Mouse (Mus musculus) forebrain, embryonic 13.5 days (tissue): Measurements from ENCODE around the gene Usp30. TPM values are rescaled to one million over a fixed set of nuclear protein-coding genes. Genes with fewer than 3 reads are reported as not detected.

Experiments
- ATAC-seq: fragments of 200-750 bp; cut with Nextera tagmentation; 2 replicates; pipeline ENCODE4 v1.8.0; 2017
- H3K27ac ChIP-seq: fragments of 300-500 bp; sonication (generic); 2 replicates; pipeline ENCODE4 v1.5.1; 2015; ENCODE audit warnings: inconsistent platforms, mild to moderate bottlenecking, moderate library complexity
- H3K27me3 ChIP-seq: fragments of 300-500 bp; sonication (generic); 2 replicates; pipeline ENCODE4 v1.6.1; 2015; ENCODE audit warnings: mild to moderate bottlenecking, inconsistent platforms
- H3K36me3 ChIP-seq: fragments of 300-500 bp; sonication (generic); 2 replicates; pipeline ENCODE4 v1.6.1; 2015; ENCODE audit warnings: mild to moderate bottlenecking, inconsistent platforms; ENCODE audit not compliant: poor library complexity, severe bottlenecking
- H3K4me1 ChIP-seq: fragments of 300-500 bp; sonication (generic); 2 replicates; pipeline ENCODE4 v1.6.1; 2015; ENCODE audit warnings: inconsistent platforms
- H3K4me2 ChIP-seq: fragments of 300-500 bp; sonication (generic); 2 replicates; pipeline ENCODE4 v1.6.1; 2015; ENCODE audit warnings: inconsistent platforms, mild to moderate bottlenecking, moderate library complexity
- H3K4me3 ChIP-seq: fragments of 300-500 bp; sonication (generic); 2 replicates; pipeline ENCODE4 v1.5.1; 2015; ENCODE audit warnings: mild to moderate bottlenecking, inconsistent platforms
- H3K9ac ChIP-seq: fragments of 300-500 bp; sonication (generic); 2 replicates; pipeline ENCODE4 v1.6.1; 2015; ENCODE audit warnings: mild to moderate bottlenecking, inconsistent platforms
- H3K9me3 ChIP-seq: fragments of 300-500 bp; sonication (generic); replicated peaks from 2 replicates; pipeline ENCODE4 v1.6.1; 2016; ENCODE audit warnings: inconsistent platforms
- WGBS: fragments of 180-500 bp; shearing (Covaris S2); methylation state at CpG from one replicate; pipeline ENCODE4 v1.1.7; 2015; 5-methylcytosine and 5-hydroxymethylcytosine counted together
- polyA plus RNA-seq: library from polyadenylated mRNA; unstranded; fragments of >200 nt; fragmentation: Nextera tagmentation; extraction: Ambion mirVana; gene quantifications from 2 replicates; pipeline ENCODE4 v1.2.1, GENCODE M21; 2015

Usp30 gene
- 16.2 and 17.7 TPM in 2 replicates for polyA plus RNA-seq

GRCm38 (mm10) chr5:114065161-114065560 lies at the start of gene Usp30:
Gene Usp30, plus strand, starts transcription at chr5:114065461.
- 94% methylated on average over 6 of the region's 6 CpGs for WGBS
- Histone ChIP-seq H3K9ac (no peak within 1 kb of the TSS), H3K4me2 (no peak within 1 kb of the TSS), H3K4me1 (no peaks in the 10 kb centered on the region), H3K36me3 (peaks cover 19% of the 10 kb centered on the region), H3K9me3 (no peaks in the 10 kb centered on the region), H3K27ac (no peak within 1 kb of the TSS), H3K27me3 (no peaks in the 10 kb centered on the region), H3K4me3 (no peak within 1 kb of the TSS)
- no peak for ATAC-seq

GRCm38 (mm10) chr5:114024390-114024789 lies 40.9 kb upstream of the Usp30 start:
- H3K4me2 ChIP-seq = no peak overlapping the region
- 63% methylated on average over 6 of the region's 6 CpGs for WGBS
- 0 out of 2 replicates have a peak, but pooled peaks have one; percentile 16 for ATAC-seq

GRCm38 (mm10) chr5:114024885-114025284 lies 40.4 kb upstream of the Usp30 start:
- no peak overlapping the region for H3K27ac ChIP-seq
- H3K4me1 ChIP-seq = peaks cover 8% of the 10 kb centered on the region; the same call in 1 of the 2 replicates
- ATAC-seq = peak; percentile 30; the same call in 1 of the 2 replicates
- no peaks in the 10 kb centered on the region for H3K9me3 ChIP-seq
- H3K27me3 ChIP-seq = no peaks in the 10 kb centered on the region
- no peak overlapping the region for H3K9ac ChIP-seq
- no peak overlapping the region for H3K4me2 ChIP-seq
- WGBS = 5% methylated on average over 10 of the region's 10 CpGs
- no peak overlapping the region for H3K4me3 ChIP-seq
- H3K36me3 ChIP-seq = peaks cover 11% of the 10 kb centered on the region

More at GRCm38 (mm10) chr5:114024390-114024789, 40.9 kb upstream of the Usp30 start:
- H3K4me3 ChIP-seq = no peak overlapping the region
- peaks cover 6% of the 10 kb centered on the region; the same call in 1 of the 2 replicates for H3K4me1 ChIP-seq
- H3K27me3 ChIP-seq = no peaks in the 10 kb centered on the region
- no peak overlapping the region for H3K9ac ChIP-seq
- no peak overlapping the region for H3K27ac ChIP-seq
- H3K36me3 ChIP-seq = peaks cover 9% of the 10 kb centered on the region
- H3K9me3 ChIP-seq = no peaks in the 10 kb centered on the region

GRCm38 (mm10) chr5:114027217-114027944 lies 37.9 kb upstream of the Usp30 start:
- peaks cover 17% of the 10 kb centered on the region for H3K36me3 ChIP-seq
- H3K9me3 ChIP-seq = no peaks in the 10 kb centered on the region
- H3K4me3 ChIP-seq = no peak overlapping the region
- peaks cover 11% of the 10 kb centered on the region; the same call in 1 of the 2 replicates for H3K4me1 ChIP-seq
- H3K27me3 ChIP-seq = no peaks in the 10 kb centered on the region
- no peak overlapping the region for H3K27ac ChIP-seq
- no peak overlapping the region for H3K9ac ChIP-seq
- no peak overlapping the region for H3K4me2 ChIP-seq
- WGBS = 91% methylated on average over 12 of the region's 12 CpGs
- no peak for ATAC-seq

- Histone ChIP-seq H3K4me3 (no peak overlapping the region), H3K36me3 (peaks cover 23% of the 10 kb centered on the region), H3K4me2 (no peak overlapping the region), H3K27ac (no peak overlapping the region), H3K27me3 (no peaks in the 10 kb centered on the region), H3K9ac (no peak overlapping the region), H3K4me1 (peaks cover 11% of the 10 kb centered on the region; the same call in 1 of the 2 replicates), H3K9me3 (no peaks in the 10 kb centered on the region)
- no peak for ATAC-seq
- WGBS = 85% methylated on average over 12 of the region's 12 CpGs
Measured at GRCm38 (mm10) chr5:114028111-114028510, 37.1 kb upstream of the Usp30 start.

GRCm38 (mm10) chr5:114030652-114031051 lies 34.6 kb upstream of the Usp30 start:
- peaks cover 39% of the 10 kb centered on the region for H3K36me3 ChIP-seq
- no peak overlapping the region for H3K4me2 ChIP-seq
- no peak overlapping the region for H3K9ac ChIP-seq
- 0 out of 2 replicates have a peak, but pooled peaks cover 4% of the 10 kb centered on the region for H3K4me1 ChIP-seq
- H3K4me3 ChIP-seq = no peak overlapping the region
- WGBS = 93% methylated on average over 12 of the region's 12 CpGs
- no peak for ATAC-seq
- H3K27me3 ChIP-seq = no peaks in the 10 kb centered on the region
- H3K9me3 ChIP-seq = no peaks in the 10 kb centered on the region
- H3K27ac ChIP-seq = no peak overlapping the region

GRCm38 (mm10) chr5:114032161-114032763 lies 33.0 kb upstream of the Usp30 start:
- Histone ChIP-seq H3K27me3 (no peaks in the 10 kb centered on the region), H3K4me1 (0 out of 2 replicates have a peak, but pooled peaks cover 4% of the 10 kb centered on the region), H3K9me3 (no peaks in the 10 kb centered on the region), H3K4me3 (no peak overlapping the region), H3K36me3 (peaks cover 39% of the 10 kb centered on the region), H3K4me2 (no peak overlapping the region), H3K9ac (no peak overlapping the region), H3K27ac (no peak overlapping the region)
- ATAC-seq = no peak
- WGBS = 78% methylated on average over 3 of the region's 3 CpGs

GRCm38 (mm10) chr5:114034393-114034792 lies 30.9 kb upstream of the Usp30 start:
- Histone ChIP-seq H3K4me1 (0 out of 2 replicates have a peak, but pooled peaks cover 4% of the 10 kb centered on the region), H3K27me3 (no peaks in the 10 kb centered on the region), H3K4me3 (no peak overlapping the region), H3K36me3 (peaks cover 42% of the 10 kb centered on the region), H3K4me2 (no peak overlapping the region), H3K27ac (no peak overlapping the region), H3K9me3 (no peaks in the 10 kb centered on the region), H3K9ac (no peak overlapping the region)
- WGBS = 89% methylated on average over 7 of the region's 7 CpGs
- ATAC-seq = no peak

- no peak overlapping the region for H3K4me2 ChIP-seq
- ATAC-seq = no peak
- 0 out of 2 replicates have a peak, but pooled peaks cover under 1% of the 10 kb centered on the region for H3K4me1 ChIP-seq
- no peak overlapping the region for H3K9ac ChIP-seq
- H3K9me3 ChIP-seq = no peaks in the 10 kb centered on the region
- H3K27me3 ChIP-seq = no peaks in the 10 kb centered on the region
- H3K27ac ChIP-seq = no peak overlapping the region
- H3K36me3 ChIP-seq = peaks cover 38% of the 10 kb centered on the region
- H3K4me3 ChIP-seq = no peak overlapping the region
- 48% methylated on average over 10 of the region's 10 CpGs for WGBS
Measured at GRCm38 (mm10) chr5:114035111-114035510, 30.1 kb upstream of the Usp30 start.

GRCm38 (mm10) chr5:114040508-114040907 lies 24.8 kb upstream of the Usp30 start:
- Histone ChIP-seq H3K9me3 (no peaks in the 10 kb centered on the region), H3K36me3 (peaks cover 48% of the 10 kb centered on the region), H3K4me3 (no peak overlapping the region), H3K27me3 (no peaks in the 10 kb centered on the region), H3K27ac (0 out of 2 replicates have a peak overlapping the region, but pooled peaks have one; percentile 14), H3K4me1 (peaks cover 11% of the 10 kb centered on the region; the same call in 1 of the 2 replicates), H3K9ac (no peak overlapping the region), H3K4me2 (no peak overlapping the region)
- WGBS = 3% methylated on average over 6 of the region's 8 CpGs
- no peak for ATAC-seq

- no peak overlapping the region for H3K9ac ChIP-seq
- H3K9me3 ChIP-seq = no peaks in the 10 kb centered on the region
- H3K4me1 ChIP-seq = peaks cover 11% of the 10 kb centered on the region; the same call in 1 of the 2 replicates
- H3K4me2 ChIP-seq = no peak overlapping the region
- peaks cover 48% of the 10 kb centered on the region for H3K36me3 ChIP-seq
- H3K27me3 ChIP-seq = no peaks in the 10 kb centered on the region
- ATAC-seq = no peak
- no peak overlapping the region for H3K4me3 ChIP-seq
- H3K27ac ChIP-seq = peak overlapping the region; percentile 14; the same call in 1 of the 2 replicates
- 53% methylated on average over 1 of the region's 1 CpGs for WGBS
Measured at GRCm38 (mm10) chr5:114040911-114041310, 24.4 kb upstream of the Usp30 start.

- Histone ChIP-seq H3K9me3 (no peaks in the 10 kb centered on the region), H3K4me1 (peaks cover 11% of the 10 kb centered on the region; the same call in 1 of the 2 replicates), H3K27me3 (no peaks in the 10 kb centered on the region), H3K4me3 (no peak overlapping the region), H3K27ac (peak overlapping the region; percentile 14; the same call in 1 of the 2 replicates), H3K9ac (no peak overlapping the region), H3K36me3 (peaks cover 48% of the 10 kb centered on the region), H3K4me2 (no peak overlapping the region)
- no peak for ATAC-seq
- 22% methylated on average over 15 of the region's 15 CpGs for WGBS
Measured at GRCm38 (mm10) chr5:114041327-114041930, 23.8 kb upstream of the Usp30 start.
